ENCODE assay signal across 30 mouse cellular contexts in genomic region chr17:34314286-34314685, GRCm38 (mm10). TPM values are rescaled to one million over a fixed set of nuclear protein-coding genes. Genes with fewer than 3 reads are reported as not detected.
A peak's percentile ranks its signal among the peaks of the same experiment; 100 is the strongest.
DNase-seq lines count a peak whose midpoint lies in the region; ATAC-seq and TF ChIP-seq lines count a peak whose summit lies in the region.
"Had no signal": no experiment of that assay in that cellular context is flagged by ENCODE, and none has a peak within 500 bp of the region (broad histone marks: within the 10 kb centered on the region; RNA-seq: fewer than 3 reads in every experiment).

No protein-coding gene starts in this region.

- peak; percentile 72 for ATAC-seq in kidney, embryonic 15.5 days (replicated peaks; ENCODE audit: low FRiP score)
- ATAC-seq in limb, embryonic 12.5 days (ENCODE audit: insufficient number of reproducible peaks, insufficient read depth, low FRiP score, low TSS enrichment, low read depth) = no peak
- no peak for ATAC-seq in monocyte, adult 5-6 weeks (replicated peaks; ENCODE audit: insufficient number of reproducible peaks, low FRiP score, low TSS enrichment, poor library complexity, severe bottlenecking)

- no peak for TF ChIP-seq POLR2A in kidney, adult 2 months (IDR thresholded peaks at IDR 0.05; ENCODE audit: low read depth, low read length)

- no peak for DNase-seq in kidney, adult 2 months
- DNase-seq in limb, embryonic 10.5 days (ENCODE audit: low spot score) = no peak
- peak; percentile 56 for DNase-seq in splenic B cell, adult 2 months (ENCODE audit: low read depth, low spot score)
- DNase-seq: adrenal gland, postnatal 10 days; cerebellum, adult 11 months; cerebellum, adult 2 months; cerebellum, adult 9-11 months; cerebellum, postnatal 36 days; embryo, embryonic 11 days; gastrocnemius, postnatal 25 days; heart, adult 2 months; heart, postnatal 14 days had no signal

- WGBS in kidney, embryonic 15.5 days = 56% methylated on average over 9 of the region's 9 CpGs
- WGBS in kidney, adult 2 months = 52% methylated on average over 9 of the region's 9 CpGs
- 72% methylated on average over 9 of the region's 9 CpGs for WGBS in limb, embryonic 12.5 days
- 76% methylated on average over 9 of the region's 9 CpGs for WGBS in limb, embryonic 10.5 days

- no peak overlapping the region for H3K4me2 ChIP-seq in kidney, embryonic 15.5 days
- H3K4me2 ChIP-seq in limb, embryonic 12.5 days = no peak overlapping the region
- H3K4me2 ChIP-seq: embryonic facial prominence, embryonic 13.5 days; forebrain, embryonic 12.5 days; forebrain, embryonic 15.5 days; heart, embryonic 13.5 days; hindbrain, embryonic 12.5 days; hindbrain, embryonic 15.5 days had no signal

- H3K27me3 ChIP-seq in kidney, embryonic 15.5 days = no peaks in the 10 kb centered on the region
- no peaks in the 10 kb centered on the region for H3K27me3 ChIP-seq in kidney, adult 2 months (replicated peaks; ENCODE audit: control insufficient read depth, insufficient read depth, low read length)
- 0 out of 2 replicates have a peak, but pooled peaks cover 3% of the 10 kb centered on the region for H3K27me3 ChIP-seq in limb, embryonic 12.5 days
- H3K27me3 ChIP-seq in limb, embryonic 10.5 days (ENCODE audit: low read depth, poor library complexity, severe bottlenecking) = no peaks in the 10 kb centered on the region
- no peaks in the 10 kb centered on the region for H3K27me3 ChIP-seq in splenic B cell, adult 2 months (ENCODE audit: control insufficient read depth, insufficient read depth, low read length, poor library complexity, severe bottlenecking)
- H3K27me3 ChIP-seq: embryonic facial prominence, embryonic 13.5 days; forebrain, embryonic 15.5 days; hindbrain, embryonic 12.5 days; hindbrain, embryonic 15.5 days had no signal

- no peak for TF ChIP-seq CTCF in kidney, adult 2 months (conservative IDR thresholded peaks at IDR 0.05; ENCODE audit: insufficient read depth, insufficient read length, low read depth, low read length)

- no peak overlapping the region for H3K9ac ChIP-seq in kidney, embryonic 15.5 days
- 0 out of 2 replicates have a peak overlapping the region, but pooled peaks have one; percentile 6 for H3K9ac ChIP-seq in limb, embryonic 12.5 days (replicated peaks)
- H3K9ac ChIP-seq: embryonic facial prominence, embryonic 13.5 days; forebrain, embryonic 12.5 days; forebrain, embryonic 15.5 days; heart, embryonic 13.5 days; hindbrain, embryonic 12.5 days; hindbrain, embryonic 15.5 days had no signal

- H3K9me3 ChIP-seq in kidney, embryonic 15.5 days (replicated peaks) = no peaks in the 10 kb centered on the region
- H3K9me3 ChIP-seq in limb, embryonic 12.5 days = no peaks in the 10 kb centered on the region
- H3K9me3 ChIP-seq in limb, embryonic 10.5 days (replicated peaks) = no peaks in the 10 kb centered on the region
- H3K9me3 ChIP-seq: embryonic facial prominence, embryonic 10.5 days; embryonic facial prominence, embryonic 13.5 days; forebrain, embryonic 12.5 days; forebrain, embryonic 15.5 days; heart, embryonic 10.5 days; heart, embryonic 13.5 days; hindbrain, embryonic 12.5 days; hindbrain, embryonic 15.5 days had no signal

- H3K36me3 ChIP-seq in kidney, embryonic 15.5 days = no peaks in the 10 kb centered on the region
- no peaks in the 10 kb centered on the region for H3K36me3 ChIP-seq in kidney, adult 2 months (ENCODE audit: control insufficient read depth, insufficient read depth, low read length)
- no peaks in the 10 kb centered on the region for H3K36me3 ChIP-seq in limb, embryonic 12.5 days
- no peaks in the 10 kb centered on the region for H3K36me3 ChIP-seq in limb, embryonic 10.5 days
- H3K36me3 ChIP-seq in splenic B cell, adult 2 months (ENCODE audit: control insufficient read depth, insufficient read depth, low read length, poor library complexity, severe bottlenecking) = peaks cover 48% of the 10 kb centered on the region
- H3K36me3 ChIP-seq: embryonic facial prominence, embryonic 10.5 days; embryonic facial prominence, embryonic 13.5 days; forebrain, embryonic 12.5 days; forebrain, embryonic 15.5 days; heart, embryonic 10.5 days; heart, embryonic 13.5 days; hindbrain, embryonic 12.5 days; hindbrain, embryonic 15.5 days had no signal

- H3K4me3 ChIP-seq in kidney, embryonic 15.5 days (replicated peaks) = no peak overlapping the region
- no peak overlapping the region for H3K4me3 ChIP-seq in kidney, adult 2 months (ENCODE audit: insufficient read depth, low read depth, low read length)
- H3K4me3 ChIP-seq in limb, embryonic 12.5 days (replicated peaks) = no peak overlapping the region
- no peak overlapping the region for H3K4me3 ChIP-seq in limb, embryonic 10.5 days
- H3K4me3 ChIP-seq: embryonic facial prominence, embryonic 10.5 days; embryonic facial prominence, embryonic 13.5 days; erythroblast, embryonic 14.5 days; forebrain, embryonic 12.5 days; forebrain, embryonic 15.5 days; heart, adult 2 months; heart, embryonic 10.5 days; heart, embryonic 13.5 days; hindbrain, embryonic 12.5 days; hindbrain, embryonic 15.5 days had no signal

- peaks cover 8% of the 10 kb centered on the region; the same call in 1 of the 2 replicates for H3K4me1 ChIP-seq in kidney, embryonic 15.5 days
- H3K4me1 ChIP-seq in kidney, adult 2 months (ENCODE audit: control insufficient read depth, insufficient read depth, low read length) = no peaks in the 10 kb centered on the region
- no peaks in the 10 kb centered on the region for H3K4me1 ChIP-seq in limb, embryonic 12.5 days (replicated peaks)
- peaks cover 7% of the 10 kb centered on the region for H3K4me1 ChIP-seq in limb, embryonic 10.5 days
- H3K4me1 ChIP-seq: embryonic facial prominence, embryonic 13.5 days had no signal

- no peak overlapping the region for H3K27ac ChIP-seq in kidney, embryonic 15.5 days
- no peak overlapping the region for H3K27ac ChIP-seq in kidney, adult 2 months (ENCODE audit: insufficient read depth, low read depth, low read length)
- no peak overlapping the region for H3K27ac ChIP-seq in limb, embryonic 12.5 days
- H3K27ac ChIP-seq in limb, embryonic 10.5 days = no peak overlapping the region
- H3K27ac ChIP-seq: embryonic facial prominence, embryonic 10.5 days; embryonic facial prominence, embryonic 13.5 days; forebrain, embryonic 12.5 days; forebrain, embryonic 15.5 days; heart, adult 2 months; heart, embryonic 10.5 days; heart, embryonic 13.5 days; hindbrain, embryonic 12.5 days; hindbrain, embryonic 15.5 days had no signal

RNA-seq across cellular contexts. Expression of gene H2-Eb1, which starts 8.6 kb away (rescaled TPM):
- 6.2 and 6.9 TPM in 2 replicates for polyA plus RNA-seq in kidney, embryonic 15.5 days (2015; fragmentation: Nextera tagmentation; extraction: Ambion mirVana)
- 128 and 174 TPM in 2 replicates for polyA plus RNA-seq in kidney, adult 2 months (2012; rRNA removed)
- 1.0 and 2.0 TPM in 2 replicates for polyA plus RNA-seq in limb, embryonic 12.5 days (2016; fragmentation: Nextera tagmentation; extraction: Ambion mirVana)
- 0.80 and 0.83 TPM in 2 replicates for polyA plus RNA-seq in limb, embryonic 10.5 days (2016; fragmentation: Nextera tagmentation; extraction: Ambion mirVana)
- 415 to 638 TPM (median 573 TPM) in 3 replicates for total RNA-seq in monocyte, adult 5-6 weeks (2017)
- polyA plus RNA-seq: erythroblast, embryonic 14.5 days had no signal

RNA-seq across cellular contexts. Expression of gene H2-Eb2, which starts 11.2 kb away (rescaled TPM):
- polyA plus RNA-seq in kidney, embryonic 15.5 days (2015; fragmentation: Nextera tagmentation; extraction: Ambion mirVana) = not detected in 2 replicates
- polyA plus RNA-seq in kidney, adult 2 months (2012; rRNA removed) = 0.04 and 0.78 TPM in 2 replicates
- polyA plus RNA-seq in limb, embryonic 12.5 days (2016; fragmentation: Nextera tagmentation; extraction: Ambion mirVana) = 0.12 and 0.18 TPM in 2 replicates
- not detected in 2 replicates for polyA plus RNA-seq in limb, embryonic 10.5 days (2016; fragmentation: Nextera tagmentation; extraction: Ambion mirVana)
- total RNA-seq in monocyte, adult 5-6 weeks (2017) = 4.9 to 11.5 TPM (median 8.6 TPM) in 3 replicates
- total RNA-seq: adrenal gland, adult 18-20 months; adrenal gland, postnatal 4 days; ES-E14; gastrocnemius, adult 8-10 months; gastrocnemius, postnatal 25 days; heart, adult 2 months; hematopoietic stem cell, adult 5-6 weeks had no signal
- polyA plus RNA-seq: cortical plate, adult 2 months; embryonic facial prominence, embryonic 10.5 days; embryonic facial prominence, embryonic 13.5 days; erythroblast, embryonic 14.5 days; forebrain, embryonic 12.5 days; heart, embryonic 10.5 days; heart, embryonic 13.5 days had no signal

RNA-seq across cellular contexts. Expression of gene H2-Aa, which starts 26.7 kb away (rescaled TPM):
- polyA plus RNA-seq in kidney, embryonic 15.5 days (2015; fragmentation: Nextera tagmentation; extraction: Ambion mirVana) = 2.1 and 2.3 TPM in 2 replicates
- 192 and 298 TPM in 2 replicates for polyA plus RNA-seq in kidney, adult 2 months (2012; rRNA removed)
- polyA plus RNA-seq in limb, embryonic 12.5 days (2016; fragmentation: Nextera tagmentation; extraction: Ambion mirVana) = 0.50 TPM in 1 of 2 replicates, not detected in the other
- polyA plus RNA-seq in limb, embryonic 10.5 days (2016; fragmentation: Nextera tagmentation; extraction: Ambion mirVana) = not detected in 2 replicates
- total RNA-seq in monocyte, adult 5-6 weeks (2017) = 387 to 602 TPM (median 587 TPM) in 3 replicates
- polyA plus RNA-seq: embryonic facial prominence, embryonic 10.5 days; erythroblast, embryonic 14.5 days; forebrain, embryonic 12.5 days; forebrain, embryonic 15.5 days had no signal

RNA-seq across cellular contexts. Expression of gene Btnl2, which starts 40.3 kb away (rescaled TPM):
- polyA plus RNA-seq in kidney, embryonic 15.5 days (2015; fragmentation: Nextera tagmentation; extraction: Ambion mirVana) = 0.08 and 0.16 TPM in 2 replicates
- polyA plus RNA-seq in kidney, adult 2 months (2012; rRNA removed) = 0.03 and 0.11 TPM in 2 replicates
- polyA plus RNA-seq in limb, embryonic 12.5 days (2016; fragmentation: Nextera tagmentation; extraction: Ambion mirVana) = not detected in 2 replicates
- not detected in 2 replicates for polyA plus RNA-seq in limb, embryonic 10.5 days (2016; fragmentation: Nextera tagmentation; extraction: Ambion mirVana)
- total RNA-seq in monocyte, adult 5-6 weeks (2017) = 0.76 TPM in 1 of 3 replicates, not detected in the others
- total RNA-seq: ES-E14; hematopoietic stem cell, adult 5-6 weeks had no signal
- polyA plus RNA-seq: cerebellum, adult 2 months; cortical plate, adult 2 months; embryonic facial prominence, embryonic 10.5 days; erythroblast, embryonic 14.5 days; forebrain, embryonic 12.5 days; heart, embryonic 10.5 days; heart, embryonic 13.5 days; hindbrain, embryonic 12.5 days had no signal

RNA-seq across cellular contexts. Expression of gene H2-Ab1, which starts 56.8 kb away (rescaled TPM):
- 23.3 and 27.5 TPM in 2 replicates for polyA plus RNA-seq in kidney, embryonic 15.5 days (2015; fragmentation: Nextera tagmentation; extraction: Ambion mirVana)
- 419 and 490 TPM in 2 replicates for polyA plus RNA-seq in kidney, adult 2 months (2012; rRNA removed)
- 2.7 and 2.8 TPM in 2 replicates for polyA plus RNA-seq in limb, embryonic 12.5 days (2016; fragmentation: Nextera tagmentation; extraction: Ambion mirVana)
- polyA plus RNA-seq in limb, embryonic 10.5 days (2016; fragmentation: Nextera tagmentation; extraction: Ambion mirVana) = 6.7 and 9.9 TPM in 2 replicates
- 588 to 931 TPM (median 911 TPM) in 3 replicates for total RNA-seq in monocyte, adult 5-6 weeks (2017)

Comparison
In these comparisons a context has a peak if more than half of its experiments do, and no peak if none do; other contexts are left out.
1. RNA of gene H2-Eb1, which starts 8.6 kb away (polyA plus RNA-seq): 128 to 174 TPM in kidney, adult 2 months; 6.2 to 6.9 TPM in kidney, embryonic 15.5 days, 1.0 to 2.0 TPM in limb, embryonic 12.5 days and 0.80 to 0.83 TPM in limb, embryonic 10.5 days; every median in the first group is over 10 times any median in the second.
2. RNA of gene H2-Aa, which starts 26.7 kb away (polyA plus RNA-seq): 192 to 298 TPM in kidney, adult 2 months; 2.1 to 2.3 TPM in kidney, embryonic 15.5 days, 0.50 TPM in limb, embryonic 12.5 days and not detected in limb, embryonic 10.5 days; every median in the first group is over 10 times any median in the second.